Mouse (Mus musculus): ENCODE measurements around the gene Grin2b. TPM values are rescaled to one million over a fixed set of nuclear protein-coding genes. Genes with fewer than 3 reads are reported as not detected.

Gene Grin2b
- polyA plus RNA-seq, 1 experiment from 2014 or later: 22.3 TPM

DNA sequence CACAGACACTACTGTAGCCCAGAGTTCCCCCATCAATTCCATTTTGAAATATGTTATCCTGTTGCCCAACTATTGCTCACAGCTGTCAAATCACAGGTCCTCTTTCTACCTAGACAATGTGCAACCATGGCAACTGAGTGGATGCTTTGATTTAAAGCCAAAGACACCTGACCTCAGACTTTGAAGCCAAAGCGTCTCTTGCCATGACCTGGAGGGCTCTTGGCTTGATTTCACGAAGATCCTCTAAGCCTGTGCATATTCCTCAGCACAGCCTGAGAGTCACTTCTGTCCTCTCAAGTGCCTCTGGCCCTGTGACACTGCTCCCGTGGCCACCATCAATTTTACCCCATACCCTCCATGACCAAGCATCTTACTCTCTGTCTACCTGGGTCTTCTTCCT is 132.4 kb downstream of the Grin2b start:
- Histone ChIP-seq H3K36me3 (ENCODE audit: control insufficient read depth, insufficient read depth, low read length) (no peaks in the 10 kb centered on the region), H3K4me1 (ENCODE audit: control insufficient read depth, insufficient read depth, low read length) (no peaks in the 10 kb centered on the region), H3K27ac (ENCODE audit: low read depth, low read length) (no peak overlapping the region), H3K9ac (ENCODE audit: low read length) (no peak overlapping the region), H3K27me3 (replicated peaks; ENCODE audit: control insufficient read depth, insufficient read depth, low read length) (no peaks in the 10 kb centered on the region), H3K4me2 (ENCODE audit: low read length) (no peak overlapping the region), H3K4me3 (ENCODE audit: low read depth, low read length) (no peak overlapping the region), H3K9me3 (replicated peaks; ENCODE audit: control insufficient read depth, low read length) (no peaks in the 10 kb centered on the region)
- ATAC-seq: no peak
- WGBS: 86% methylated on average over 3 of the region's 3 CpGs
- no peak for DNase-seq (ENCODE audit: low spot score)

DNA sequence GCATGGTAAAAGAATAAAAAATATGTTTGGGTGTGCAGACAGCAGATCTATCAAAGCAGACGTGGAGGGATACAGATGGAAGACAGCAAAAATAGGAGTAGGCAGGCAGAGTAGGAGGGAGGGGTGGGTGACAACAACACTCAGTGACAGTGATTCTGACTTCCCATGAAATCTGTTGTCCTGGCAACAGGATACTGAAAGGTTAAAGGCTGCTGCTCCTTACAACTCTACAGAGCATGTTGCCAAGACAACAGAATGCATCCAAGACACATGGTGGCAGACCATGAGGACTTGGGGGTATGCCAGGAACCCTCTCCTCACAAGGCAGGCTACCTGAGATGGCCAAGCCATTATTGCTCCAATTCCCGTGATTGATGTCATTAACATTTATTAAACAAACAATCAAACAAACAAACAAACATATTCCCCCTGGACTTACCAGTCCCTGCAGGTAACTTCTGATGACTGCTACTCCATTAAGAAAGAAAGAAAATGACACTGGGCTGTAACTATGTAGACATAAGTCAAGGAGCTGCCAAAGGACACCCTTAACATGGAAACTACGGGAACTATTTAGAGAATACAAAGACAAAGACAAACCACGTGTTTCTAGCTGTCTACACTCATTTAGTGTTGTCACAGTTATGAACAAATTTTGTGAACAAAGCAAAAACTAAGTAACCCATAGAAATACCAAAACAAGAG is 143.9 kb downstream of the Grin2b start:
- Histone ChIP-seq H3K4me1 (ENCODE audit: control insufficient read depth, insufficient read depth, low read length) (no peaks in the 10 kb centered on the region), H3K4me2 (ENCODE audit: low read length) (no peak overlapping the region), H3K9ac (ENCODE audit: low read length) (no peak overlapping the region), H3K27ac (ENCODE audit: low read depth, low read length) (no peak overlapping the region), H3K4me3 (ENCODE audit: low read depth, low read length) (no peak overlapping the region), H3K9me3 (replicated peaks; ENCODE audit: control insufficient read depth, low read length) (no peaks in the 10 kb centered on the region), H3K36me3 (ENCODE audit: control insufficient read depth, insufficient read depth, low read length) (no peaks in the 10 kb centered on the region), H3K27me3 (replicated peaks; ENCODE audit: control insufficient read depth, insufficient read depth, low read length) (no peaks in the 10 kb centered on the region)
- ATAC-seq (no peak), DNase-seq (ENCODE audit: low spot score) (peak; percentile 36)
- whole genome bisulfite sequencing: 70% methylated on average over 4 of the region's 4 CpGs

DNA sequence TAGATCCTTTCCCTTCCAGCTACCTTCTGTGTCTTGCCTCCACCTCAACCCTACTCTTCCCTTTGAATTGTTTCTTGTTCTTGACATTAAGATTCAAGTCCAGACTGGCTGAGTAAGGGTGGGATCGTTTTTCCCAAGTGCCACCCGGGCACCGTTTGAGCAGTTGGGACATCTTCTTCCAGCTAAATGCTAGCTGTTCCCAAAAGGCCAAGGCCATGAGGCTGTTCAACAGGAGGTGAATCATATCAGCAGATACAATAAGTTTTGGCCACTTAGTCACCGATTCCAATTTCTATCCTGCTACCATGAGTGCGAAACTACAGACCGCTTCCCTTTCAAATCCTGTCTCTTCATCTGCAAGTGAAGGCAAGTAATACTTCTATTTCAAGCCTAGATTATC is 146.4 kb downstream of the Grin2b start:
- H3K9me3 ChIP-seq (replicated peaks; ENCODE audit: control insufficient read depth, low read length): no peaks in the 10 kb centered on the region
- no peak overlapping the region for H3K4me3 ChIP-seq (ENCODE audit: low read depth, low read length)
- no peak overlapping the region for H3K4me2 ChIP-seq (ENCODE audit: low read length)
- H3K27me3 ChIP-seq (replicated peaks; ENCODE audit: control insufficient read depth, insufficient read depth, low read length): no peaks in the 10 kb centered on the region
- DNase-seq (ENCODE audit: low spot score) (no peak), ATAC-seq (no peak)
- no peak overlapping the region for H3K27ac ChIP-seq (ENCODE audit: low read depth, low read length)
- no peak overlapping the region for H3K9ac ChIP-seq (ENCODE audit: low read length)
- H3K36me3 ChIP-seq (ENCODE audit: control insufficient read depth, insufficient read depth, low read length): no peaks in the 10 kb centered on the region
- no peaks in the 10 kb centered on the region for H3K4me1 ChIP-seq (ENCODE audit: control insufficient read depth, insufficient read depth, low read length)
- 91% methylated on average over 6 of the region's 6 CpGs for WGBS

DNA sequence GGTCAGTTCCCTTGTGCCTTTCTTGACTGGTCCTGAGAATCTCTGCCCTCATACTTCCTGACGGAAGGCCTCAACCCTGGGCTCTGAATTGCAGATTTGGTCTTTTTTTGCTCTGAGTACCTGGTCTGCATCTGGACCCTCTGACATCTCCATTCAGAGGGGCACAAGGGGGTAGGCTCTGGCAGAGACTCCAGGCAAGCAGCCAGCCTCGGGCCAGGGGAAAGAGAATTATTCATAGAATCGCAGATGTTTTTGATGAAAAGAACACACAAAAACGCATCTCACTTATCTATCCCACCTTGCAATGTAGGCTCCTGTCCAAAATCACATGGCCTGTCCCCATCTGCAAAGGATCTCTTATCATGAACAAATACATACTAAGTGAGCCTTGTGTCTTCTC is 147.5 kb downstream of the Grin2b start:
- no peaks in the 10 kb centered on the region for H3K27me3 ChIP-seq (replicated peaks; ENCODE audit: control insufficient read depth, insufficient read depth, low read length)
- WGBS: 82% methylated on average over 4 of the region's 4 CpGs
- H3K4me1 ChIP-seq (ENCODE audit: control insufficient read depth, insufficient read depth, low read length): no peaks in the 10 kb centered on the region
- no peak overlapping the region for H3K4me2 ChIP-seq (ENCODE audit: low read length)
- H3K27ac ChIP-seq (ENCODE audit: low read depth, low read length): no peak overlapping the region
- H3K4me3 ChIP-seq (ENCODE audit: low read depth, low read length): no peak overlapping the region
- H3K36me3 ChIP-seq (ENCODE audit: control insufficient read depth, insufficient read depth, low read length): no peaks in the 10 kb centered on the region
- ATAC-seq: no peak
- H3K9me3 ChIP-seq (replicated peaks; ENCODE audit: control insufficient read depth, low read length): no peaks in the 10 kb centered on the region
- H3K9ac ChIP-seq (ENCODE audit: low read length): no peak overlapping the region
- no peak for DNase-seq (ENCODE audit: low spot score)

DNA sequence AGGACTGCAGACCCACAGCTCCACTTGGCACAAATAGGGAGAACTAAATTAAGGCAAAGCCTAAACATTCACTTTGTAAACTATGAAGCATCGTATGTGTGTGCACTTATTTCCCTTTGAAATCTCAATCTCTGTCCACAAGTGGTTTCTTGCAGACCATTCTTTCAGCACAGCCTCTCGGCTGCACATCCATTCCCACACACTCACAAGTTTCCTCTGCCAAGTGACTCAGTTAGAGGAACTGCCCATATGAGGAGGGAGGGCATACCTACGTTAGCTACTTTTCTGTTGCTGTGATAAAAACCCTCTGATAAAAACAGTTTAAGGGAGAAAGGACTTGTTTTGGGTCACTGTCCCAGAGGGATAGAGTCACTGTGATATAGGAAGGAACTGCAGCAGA is 152.9 kb downstream of the Grin2b start:
- Histone ChIP-seq H3K4me1 (ENCODE audit: control insufficient read depth, insufficient read depth, low read length) (no peaks in the 10 kb centered on the region), H3K27me3 (replicated peaks; ENCODE audit: control insufficient read depth, insufficient read depth, low read length) (no peaks in the 10 kb centered on the region), H3K9ac (ENCODE audit: low read length) (no peak overlapping the region), H3K36me3 (ENCODE audit: control insufficient read depth, insufficient read depth, low read length) (no peaks in the 10 kb centered on the region), H3K4me3 (ENCODE audit: low read depth, low read length) (no peak overlapping the region), H3K4me2 (ENCODE audit: low read length) (no peak overlapping the region), H3K27ac (ENCODE audit: low read depth, low read length) (no peak overlapping the region), H3K9me3 (replicated peaks; ENCODE audit: control insufficient read depth, low read length) (no peaks in the 10 kb centered on the region)
- DNase-seq (ENCODE audit: low spot score) (no peak), ATAC-seq (no peak)
- WGBS: 86% methylated on average over 3 of the region's 3 CpGs

DNA sequence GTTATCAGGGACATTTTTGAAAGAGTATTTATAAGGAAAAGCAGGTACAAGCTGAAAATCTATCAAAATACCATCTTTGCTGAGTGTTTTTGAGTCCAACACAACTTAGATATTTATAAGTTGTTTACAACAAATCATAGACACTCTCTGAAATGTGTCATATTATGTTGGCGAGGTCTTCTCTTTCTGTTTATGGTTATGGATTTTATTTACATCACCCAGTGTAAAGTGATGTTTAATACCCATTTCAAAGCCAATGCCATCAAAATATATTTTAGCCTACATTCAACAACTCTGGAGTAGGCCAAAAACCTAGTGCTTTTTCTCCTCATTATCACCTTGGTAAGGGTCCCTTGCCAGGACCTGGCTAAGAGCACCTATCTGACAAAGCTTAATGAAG is 154.3 kb downstream of the Grin2b start:
- ATAC-seq (no peak), DNase-seq (ENCODE audit: low spot score) (no peak)
- Histone ChIP-seq H3K9ac (ENCODE audit: low read length) (no peak overlapping the region), H3K4me2 (ENCODE audit: low read length) (no peak overlapping the region), H3K4me3 (ENCODE audit: low read depth, low read length) (no peak overlapping the region), H3K36me3 (ENCODE audit: control insufficient read depth, insufficient read depth, low read length) (no peaks in the 10 kb centered on the region), H3K9me3 (replicated peaks; ENCODE audit: control insufficient read depth, low read length) (no peaks in the 10 kb centered on the region), H3K27me3 (replicated peaks; ENCODE audit: control insufficient read depth, insufficient read depth, low read length) (no peaks in the 10 kb centered on the region), H3K4me1 (ENCODE audit: control insufficient read depth, insufficient read depth, low read length) (no peaks in the 10 kb centered on the region), H3K27ac (ENCODE audit: low read depth, low read length) (no peak overlapping the region)
- 86% methylated on average over 1 of the region's 1 CpGs for WGBS

DNA sequence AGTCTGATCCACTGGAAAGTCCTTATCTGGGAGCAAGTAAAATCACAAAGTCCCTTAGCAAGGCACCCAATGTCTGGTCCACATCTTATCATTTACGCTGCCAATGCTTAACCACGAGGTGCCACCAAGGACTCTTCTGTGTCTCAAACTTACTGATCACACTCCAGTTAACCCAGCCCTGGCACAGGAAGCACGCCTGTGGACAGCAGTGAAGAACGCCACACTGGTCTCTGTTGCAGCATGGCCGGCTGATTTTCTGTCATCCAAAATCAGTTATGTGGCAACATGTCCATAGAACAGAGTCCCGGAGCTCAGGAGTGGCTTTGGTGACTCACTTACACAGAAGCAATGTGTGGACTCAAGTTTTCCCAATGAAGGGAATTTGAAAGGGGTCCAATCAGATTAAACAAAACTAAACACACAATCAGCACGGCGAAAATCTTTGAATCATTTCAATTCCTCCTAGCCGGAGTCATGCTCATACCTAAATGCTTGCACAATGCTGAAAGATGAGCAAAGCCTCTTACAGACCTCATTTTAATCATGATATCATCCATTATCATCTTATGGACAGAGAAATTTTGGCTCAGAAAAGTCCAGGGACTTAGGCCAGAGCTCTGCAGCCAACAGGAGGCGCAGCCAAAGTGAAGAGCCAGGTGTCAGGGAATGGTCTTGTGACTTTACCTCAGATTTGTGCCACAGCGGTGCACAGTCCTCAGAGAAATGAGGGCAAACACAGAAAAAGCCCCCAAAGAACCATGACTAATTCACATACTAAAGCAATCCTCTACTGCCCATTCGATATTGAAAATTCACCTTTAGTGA is 159.5 kb downstream of the Grin2b start:
- H3K4me1 ChIP-seq (ENCODE audit: control insufficient read depth, insufficient read depth, low read length): peaks cover 10% of the 10 kb centered on the region
- H3K36me3 ChIP-seq (ENCODE audit: control insufficient read depth, insufficient read depth, low read length): no peaks in the 10 kb centered on the region
- no peak overlapping the region for H3K9ac ChIP-seq (ENCODE audit: low read length)
- no peak for ATAC-seq
- WGBS: 94% methylated on average over 12 of the region's 12 CpGs
- H3K27me3 ChIP-seq (replicated peaks; ENCODE audit: control insufficient read depth, insufficient read depth, low read length): no peaks in the 10 kb centered on the region
- no peak overlapping the region for H3K4me2 ChIP-seq (ENCODE audit: low read length)
- H3K27ac ChIP-seq (ENCODE audit: low read depth, low read length): no peak overlapping the region
- H3K4me3 ChIP-seq (ENCODE audit: low read depth, low read length): no peak overlapping the region
- no peak for DNase-seq (ENCODE audit: low spot score)
- H3K9me3 ChIP-seq (replicated peaks; ENCODE audit: control insufficient read depth, low read length): no peaks in the 10 kb centered on the region

DNA sequence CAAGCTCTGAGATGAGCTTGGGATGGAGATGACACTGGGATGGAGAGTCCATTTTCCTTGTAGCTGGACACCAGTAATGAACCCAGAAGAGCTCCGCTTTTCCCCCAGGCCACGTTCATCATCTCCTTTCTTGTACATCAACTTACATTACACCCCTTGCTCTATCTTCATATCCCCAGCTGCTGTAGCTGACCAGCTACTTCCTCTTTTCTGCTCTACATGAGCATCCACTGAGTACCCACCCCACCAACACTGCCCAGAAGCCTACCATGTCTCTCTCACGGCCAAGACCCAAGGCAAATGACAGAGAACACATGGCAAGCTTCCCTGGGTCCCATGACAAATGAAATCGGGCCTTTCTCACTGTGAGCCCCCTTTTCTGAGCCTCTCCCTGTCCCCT is 161.8 kb downstream of the Grin2b start:
- Histone ChIP-seq H3K27me3 (replicated peaks; ENCODE audit: control insufficient read depth, insufficient read depth, low read length) (no peaks in the 10 kb centered on the region), H3K4me2 (ENCODE audit: low read length) (no peak overlapping the region), H3K36me3 (ENCODE audit: control insufficient read depth, insufficient read depth, low read length) (no peaks in the 10 kb centered on the region), H3K9me3 (replicated peaks; ENCODE audit: control insufficient read depth, low read length) (no peaks in the 10 kb centered on the region), H3K27ac (ENCODE audit: low read depth, low read length) (no peak overlapping the region), H3K9ac (ENCODE audit: low read length) (no peak overlapping the region), H3K4me3 (ENCODE audit: low read depth, low read length) (no peak overlapping the region), H3K4me1 (ENCODE audit: control insufficient read depth, insufficient read depth, low read length) (peaks cover 10% of the 10 kb centered on the region)
- DNase-seq (ENCODE audit: low spot score) (no peak), ATAC-seq (no peak)
- WGBS: 93% methylated on average over 4 of the region's 4 CpGs

DNA sequence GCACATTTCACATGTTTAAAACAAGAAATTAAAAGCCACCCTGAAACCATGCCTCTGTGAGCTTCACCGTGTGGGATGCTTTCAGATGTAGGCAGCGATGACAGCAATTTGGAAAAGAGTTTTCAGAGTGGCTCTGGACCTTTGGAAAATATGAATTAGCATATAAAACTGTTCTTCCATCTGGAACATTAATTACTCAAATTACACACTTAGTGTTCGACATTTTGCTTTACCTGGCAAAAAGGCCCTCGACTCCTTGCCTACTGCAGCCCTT is 162.3 kb downstream of the Grin2b start:
- ATAC-seq: no peak

More for the DNA sequence above, 162.3 kb downstream of the Grin2b start:
- no peak for DNase-seq (ENCODE audit: low spot score)
- Histone ChIP-seq H3K27ac (ENCODE audit: low read depth, low read length) (no peak overlapping the region), H3K4me3 (ENCODE audit: low read depth, low read length) (no peak overlapping the region), H3K36me3 (ENCODE audit: control insufficient read depth, insufficient read depth, low read length) (no peaks in the 10 kb centered on the region), H3K4me1 (ENCODE audit: control insufficient read depth, insufficient read depth, low read length) (peaks cover 10% of the 10 kb centered on the region), H3K27me3 (replicated peaks; ENCODE audit: control insufficient read depth, insufficient read depth, low read length) (no peaks in the 10 kb centered on the region), H3K9me3 (replicated peaks; ENCODE audit: control insufficient read depth, low read length) (no peaks in the 10 kb centered on the region), H3K9ac (ENCODE audit: low read length) (no peak overlapping the region), H3K4me2 (ENCODE audit: low read length) (no peak overlapping the region)
- WGBS: 85% methylated on average over 4 of the region's 4 CpGs

All from forebrain, embryonic 14.5 days (tissue).